Mouse (Mus musculus) neural tube, embryonic 10.5 days (tissue): ENCODE data around the gene Olfr298.

Experiments
- DNase-seq: peaks from one replicate; pipeline ENCODE4 v3.0.0-alpha.2; 2017; ENCODE audit warnings: low spot score; ENCODE audit errors: extremely low spot score

The Olfr298 gene

DNA sequence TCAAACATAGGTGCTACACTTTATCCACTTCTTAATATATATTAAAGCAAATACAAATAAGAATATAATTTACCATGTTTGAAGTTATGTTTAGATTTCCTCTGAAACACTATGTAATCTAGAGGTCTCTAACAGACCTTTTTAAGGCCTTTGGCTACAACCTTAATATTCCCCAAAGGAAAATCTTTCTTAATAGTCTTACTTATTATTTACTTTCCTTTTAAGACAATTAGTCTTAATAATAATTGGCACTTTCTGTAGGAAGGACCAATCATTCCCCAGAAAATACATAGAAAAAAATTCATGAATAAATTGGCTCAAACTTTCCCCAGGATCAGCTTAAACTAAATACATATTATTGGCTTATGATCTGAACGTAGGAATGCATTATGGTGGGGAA lies at the start of gene Olfr298:
Olfr298 (minus strand) TSS at position 101 of the 400 bp plus-strand sequence.
- DNase-seq: no peak

- no peak for DNase-seq
These were observed 27.4 kb upstream of the Olfr298 start, which contains the start of gene Olfr297 for GRCm38 (mm10) chr7:86519668-86520067. Gene Olfr297 (plus strand): TSS chr7:86519968.

DNA sequence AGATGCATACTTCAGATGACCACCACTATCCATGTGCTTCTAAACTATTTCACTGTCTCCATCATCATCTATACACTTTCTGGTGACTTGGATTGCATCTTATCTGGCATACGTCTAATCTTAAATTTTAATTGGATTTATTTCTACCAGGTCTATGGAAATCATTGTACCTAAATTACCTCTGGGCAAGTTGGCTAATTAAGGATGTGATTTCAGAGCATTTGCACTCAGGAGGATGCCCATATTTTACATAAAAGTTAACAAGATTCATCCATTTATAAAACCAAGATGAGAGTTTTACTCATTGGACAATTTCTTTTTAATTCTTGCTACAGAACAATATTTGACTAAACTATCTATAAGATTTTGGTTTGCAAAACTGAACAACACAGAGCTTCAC lies 32.7 kb downstream of the Olfr298 start, which contains the start of gene Olfr299:
Olfr299 (plus strand) TSS at position 301 of the 400 bp plus-strand sequence.
- no peak for DNase-seq
